Mouse (Mus musculus): ENCODE results near the gene Rif1. TPM values are rescaled to one million over a fixed set of nuclear protein-coding genes. Genes with fewer than 3 reads are reported as not detected.

Rif1 gene
- polyA plus RNA-seq (2012; rRNA removed) = 8.9 and 9.1 TPM in 2 replicates

DNA sequence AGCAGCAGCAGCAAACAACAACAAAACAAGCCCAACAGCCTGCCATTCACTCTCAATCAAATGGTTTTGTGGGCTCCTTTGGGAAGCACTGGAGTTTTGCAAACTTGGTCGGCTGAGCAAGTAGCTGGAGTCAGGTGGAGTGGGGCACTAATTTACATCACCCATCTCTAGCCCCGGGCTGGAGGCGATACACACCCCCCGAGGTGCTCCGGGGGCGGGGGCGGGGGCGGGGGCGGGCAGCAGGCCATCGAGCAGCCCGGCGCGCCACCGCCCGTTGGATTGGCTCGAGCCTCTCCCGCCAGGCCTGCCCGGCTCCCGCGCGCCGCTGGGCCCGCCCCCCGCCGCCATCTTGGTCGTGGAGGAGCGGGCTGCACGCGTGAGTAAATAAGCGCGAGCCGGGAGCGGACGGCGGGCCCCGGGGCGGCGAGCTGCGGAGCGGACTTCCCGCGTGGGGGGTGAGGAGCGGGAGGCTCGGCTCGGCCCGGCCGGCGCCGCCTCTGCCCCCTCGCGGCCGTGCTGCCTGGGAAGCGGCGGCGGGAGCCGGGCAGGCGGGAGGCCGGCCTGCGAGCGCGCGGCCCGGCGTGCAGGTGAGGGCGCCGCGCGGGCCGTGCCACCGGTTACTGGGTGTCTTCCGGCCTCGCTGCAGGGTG is at the start of gene Rif1:
Rif1 (plus strand) TSS at position 342 of the 650 bp plus-strand sequence.
- H3K4me1 ChIP-seq (ENCODE audit: control insufficient read depth, insufficient read depth, low read length) = no peaks in the 10 kb centered on the region
- peak within 1 kb of the TSS; percentile 87 for H3K4me3 ChIP-seq (ENCODE audit: insufficient read depth, low read length)
- TF ChIP-seq POLR2A (IDR thresholded peaks at IDR 0.05; ENCODE audit: extremely low read depth, insufficient read depth, low read length) = no peak
- TF ChIP-seq CTCF (IDR thresholded peaks at IDR 0.05; ENCODE audit: extremely low read depth, insufficient read depth, low read length) = no peak
- H3K27ac ChIP-seq (ENCODE audit: insufficient read depth, low read length) = no peak within 1 kb of the TSS

DNA sequence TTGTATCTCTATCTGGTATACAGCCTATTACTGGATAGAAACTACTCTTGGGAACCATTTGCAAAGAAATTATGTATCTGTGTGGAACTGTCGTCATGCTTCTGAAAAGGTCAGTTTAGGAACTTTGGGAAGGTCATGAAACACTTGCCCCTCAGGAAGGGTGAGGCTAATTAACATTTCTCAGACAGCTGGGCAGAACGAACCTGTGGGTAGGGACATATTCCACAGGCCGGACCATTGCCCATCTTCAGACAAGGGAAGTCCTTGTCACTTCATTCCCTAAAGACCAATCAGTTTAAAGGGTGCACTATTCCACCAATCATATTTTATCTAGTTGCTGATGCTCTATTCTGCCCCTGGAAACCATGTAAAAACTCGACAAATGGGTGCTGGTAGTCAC is 45.6 kb upstream of the Rif1 start:
- Histone ChIP-seq H3K4me3 (ENCODE audit: insufficient read depth, low read length) (no peak overlapping the region), H3K27ac (ENCODE audit: insufficient read depth, low read length) (no peak overlapping the region), H3K4me1 (ENCODE audit: control insufficient read depth, insufficient read depth, low read length) (no peaks in the 10 kb centered on the region)
- TF ChIP-seq CTCF (IDR thresholded peaks at IDR 0.05; ENCODE audit: extremely low read depth, insufficient read depth, low read length) (no peak), POLR2A (IDR thresholded peaks at IDR 0.05; ENCODE audit: extremely low read depth, insufficient read depth, low read length) (no peak)

DNA sequence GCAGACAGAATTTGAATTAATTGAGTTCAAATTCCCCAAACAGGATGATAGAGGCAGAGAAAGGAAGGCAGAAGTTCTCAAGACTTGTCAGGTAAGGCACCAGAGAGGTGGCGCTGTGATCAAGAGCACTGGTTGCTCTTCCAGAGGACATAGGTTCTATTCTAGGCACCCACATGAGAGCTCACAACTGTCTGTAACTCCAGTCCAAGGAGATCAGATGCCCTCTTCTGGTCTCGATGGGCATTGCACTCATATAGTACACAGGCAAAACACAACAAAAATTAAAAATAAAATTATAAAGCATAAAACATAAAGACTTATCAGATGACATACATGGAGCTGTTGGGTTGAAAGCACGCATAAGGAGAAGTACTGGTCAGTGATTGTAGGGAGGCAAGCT is 43.2 kb upstream of the Rif1 start:
- H3K4me1 ChIP-seq (ENCODE audit: control insufficient read depth, insufficient read depth, low read length) = no peaks in the 10 kb centered on the region
- no peak overlapping the region for H3K4me3 ChIP-seq (ENCODE audit: insufficient read depth, low read length)
- H3K27ac ChIP-seq (ENCODE audit: insufficient read depth, low read length) = no peak overlapping the region
- TF ChIP-seq CTCF (IDR thresholded peaks at IDR 0.05; ENCODE audit: extremely low read depth, insufficient read depth, low read length) (no peak), POLR2A (IDR thresholded peaks at IDR 0.05; ENCODE audit: extremely low read depth, insufficient read depth, low read length) (no peak)

DNA sequence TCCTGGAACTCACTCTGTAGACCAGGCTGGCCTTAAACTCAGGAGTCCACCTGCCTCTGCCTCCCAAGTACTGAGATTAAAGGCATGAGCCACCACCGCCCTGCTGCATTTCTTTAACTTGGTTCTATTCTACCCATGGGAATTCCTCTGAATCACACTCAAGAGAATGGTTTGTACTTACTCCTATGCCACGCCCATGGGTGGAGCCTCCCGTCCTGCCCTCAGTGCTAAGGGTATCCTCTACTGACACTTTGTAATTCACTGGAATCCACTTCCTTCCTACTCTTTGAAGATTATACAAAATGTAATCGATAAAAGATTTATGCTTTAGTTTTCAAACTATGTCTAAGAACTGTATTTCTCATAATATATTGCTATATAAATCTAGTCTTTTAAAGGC is 41.1 kb upstream of the Rif1 start:
- H3K4me3 ChIP-seq (ENCODE audit: insufficient read depth, low read length) = no peak overlapping the region
- H3K4me1 ChIP-seq (ENCODE audit: control insufficient read depth, insufficient read depth, low read length) = no peaks in the 10 kb centered on the region; the same call in 1 of the 2 replicates
- no peak for TF ChIP-seq CTCF (IDR thresholded peaks at IDR 0.05; ENCODE audit: extremely low read depth, insufficient read depth, low read length)
- H3K27ac ChIP-seq (ENCODE audit: insufficient read depth, low read length) = no peak overlapping the region

DNA sequence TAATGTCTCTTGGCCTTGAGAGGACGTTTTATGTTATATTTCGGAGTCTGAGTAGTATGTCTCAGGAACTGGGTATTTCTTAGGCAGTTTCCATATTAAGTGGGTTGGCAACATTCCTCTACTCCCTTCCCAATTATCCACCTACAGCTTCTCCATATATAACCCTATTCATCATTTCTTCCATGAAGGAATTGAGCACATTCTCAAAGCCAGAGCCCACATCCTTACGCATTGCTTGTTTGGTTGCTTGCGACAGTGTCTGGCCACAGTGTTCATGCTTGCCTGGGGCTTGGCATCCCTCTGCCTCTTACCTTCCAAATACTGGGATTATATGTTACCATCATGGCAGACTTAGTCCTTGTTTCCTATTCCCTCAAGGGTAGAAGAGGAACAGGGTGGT is 38.0 kb upstream of the Rif1 start:
- TF ChIP-seq POLR2A (IDR thresholded peaks at IDR 0.05; ENCODE audit: extremely low read depth, insufficient read depth, low read length) (no peak), CTCF (IDR thresholded peaks at IDR 0.05; ENCODE audit: extremely low read depth, insufficient read depth, low read length) (no peak)
- Histone ChIP-seq H3K27ac (ENCODE audit: insufficient read depth, low read length) (no peak overlapping the region), H3K4me1 (ENCODE audit: control insufficient read depth, insufficient read depth, low read length) (no peaks in the 10 kb centered on the region; the same call in 1 of the 2 replicates), H3K4me3 (ENCODE audit: insufficient read depth, low read length) (no peak overlapping the region)

DNA sequence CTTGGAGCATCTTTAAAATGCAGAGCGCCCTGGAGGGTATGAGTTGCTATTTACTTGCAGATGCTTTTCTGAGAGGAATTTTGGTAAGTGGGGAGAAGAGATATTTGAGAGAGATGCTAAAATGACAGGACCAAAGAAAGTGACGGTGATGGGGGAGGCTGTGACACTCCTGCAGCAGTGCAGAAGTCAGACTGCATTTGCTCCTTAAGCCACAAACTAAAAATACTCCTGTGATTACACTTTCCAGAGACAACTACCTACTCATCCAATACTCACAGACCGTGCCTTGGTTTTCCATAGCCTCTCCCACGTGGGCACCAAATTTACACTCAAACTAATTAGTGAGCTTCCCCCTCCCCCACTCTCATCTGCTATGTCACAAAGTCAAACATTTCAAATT is 37.5 kb upstream of the Rif1 start:
- Histone ChIP-seq H3K4me1 (ENCODE audit: control insufficient read depth, insufficient read depth, low read length) (no peaks in the 10 kb centered on the region; the same call in 1 of the 2 replicates), H3K4me3 (ENCODE audit: insufficient read depth, low read length) (no peak overlapping the region), H3K27ac (ENCODE audit: insufficient read depth, low read length) (no peak overlapping the region)
- no peak for TF ChIP-seq POLR2A (IDR thresholded peaks at IDR 0.05; ENCODE audit: extremely low read depth, insufficient read depth, low read length)
- TF ChIP-seq CTCF (IDR thresholded peaks at IDR 0.05; ENCODE audit: extremely low read depth, insufficient read depth, low read length) = no peak

DNA sequence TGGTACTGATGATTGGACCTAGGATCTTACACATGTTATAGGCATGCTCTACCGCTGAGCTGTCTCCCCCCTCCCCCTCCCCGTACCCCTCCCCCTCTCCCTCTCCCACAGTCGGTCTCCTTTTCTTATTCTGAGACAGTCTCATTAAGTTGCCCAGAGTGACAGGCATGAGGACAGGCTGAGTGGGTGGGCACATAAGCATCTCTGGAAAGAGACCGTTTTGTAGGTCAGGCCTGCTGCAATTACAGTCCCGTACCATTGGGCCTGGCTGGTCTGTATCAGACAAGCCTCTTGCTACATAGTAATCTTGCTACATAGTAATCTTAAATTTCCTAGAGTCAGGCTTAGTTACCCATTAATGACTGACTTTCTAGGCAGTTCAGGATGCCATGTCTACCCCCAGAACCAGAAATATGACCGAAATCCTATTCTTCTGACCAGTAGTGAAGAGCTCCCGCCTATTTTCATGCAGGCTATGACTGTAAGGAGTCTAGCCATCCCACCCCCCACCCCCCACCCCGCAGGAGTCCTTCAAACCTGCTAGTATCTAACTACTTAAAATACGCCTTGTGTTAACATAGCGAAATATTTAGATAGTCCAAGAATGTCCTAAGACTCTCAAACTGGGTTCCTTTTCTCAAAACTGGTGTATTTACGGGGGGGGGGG is 35.6 kb upstream of the Rif1 start:
- TF ChIP-seq CTCF (IDR thresholded peaks at IDR 0.05; ENCODE audit: extremely low read depth, insufficient read depth, low read length) (no peak), POLR2A (IDR thresholded peaks at IDR 0.05; ENCODE audit: extremely low read depth, insufficient read depth, low read length) (no peak)
- H3K4me1 ChIP-seq (ENCODE audit: control insufficient read depth, insufficient read depth, low read length) = no peaks in the 10 kb centered on the region; the same call in 1 of the 2 replicates
- no peak overlapping the region for H3K4me3 ChIP-seq (ENCODE audit: insufficient read depth, low read length)
- no peak overlapping the region for H3K27ac ChIP-seq (ENCODE audit: insufficient read depth, low read length)

DNA sequence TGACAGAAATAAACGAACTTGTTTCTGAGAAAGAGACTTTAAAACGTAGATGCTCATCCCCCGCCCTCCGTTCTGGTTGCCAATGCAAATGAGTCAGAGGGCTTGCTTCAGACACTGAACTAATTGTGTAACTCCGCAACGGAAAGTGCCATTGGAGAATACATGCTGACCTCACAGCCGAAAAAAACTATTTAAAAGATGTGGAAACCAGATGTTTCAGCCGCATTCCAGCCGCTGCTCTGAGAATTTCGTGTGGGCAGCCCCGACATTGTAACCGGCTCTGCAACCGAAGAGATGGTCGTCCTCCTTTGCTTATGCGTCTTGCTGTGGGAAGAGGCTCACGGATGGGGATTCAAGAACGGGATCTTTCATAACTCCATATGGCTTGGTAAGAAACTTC is 34.8 kb upstream of the Rif1 start, which contains the start of gene Tnfaip6:
Tnfaip6 (plus strand) TSS at position 128 of the 400 bp plus-strand sequence.
- Histone ChIP-seq H3K4me3 (ENCODE audit: insufficient read depth, low read length) (peak within 1 kb of the TSS; percentile 41), H3K4me1 (ENCODE audit: control insufficient read depth, insufficient read depth, low read length) (no peaks in the 10 kb centered on the region; the same call in 1 of the 2 replicates), H3K27ac (ENCODE audit: insufficient read depth, low read length) (no peak within 1 kb of the TSS)
- no peak for TF ChIP-seq POLR2A (IDR thresholded peaks at IDR 0.05; ENCODE audit: extremely low read depth, insufficient read depth, low read length)
- no peak for TF ChIP-seq CTCF (IDR thresholded peaks at IDR 0.05; ENCODE audit: extremely low read depth, insufficient read depth, low read length)

DNA sequence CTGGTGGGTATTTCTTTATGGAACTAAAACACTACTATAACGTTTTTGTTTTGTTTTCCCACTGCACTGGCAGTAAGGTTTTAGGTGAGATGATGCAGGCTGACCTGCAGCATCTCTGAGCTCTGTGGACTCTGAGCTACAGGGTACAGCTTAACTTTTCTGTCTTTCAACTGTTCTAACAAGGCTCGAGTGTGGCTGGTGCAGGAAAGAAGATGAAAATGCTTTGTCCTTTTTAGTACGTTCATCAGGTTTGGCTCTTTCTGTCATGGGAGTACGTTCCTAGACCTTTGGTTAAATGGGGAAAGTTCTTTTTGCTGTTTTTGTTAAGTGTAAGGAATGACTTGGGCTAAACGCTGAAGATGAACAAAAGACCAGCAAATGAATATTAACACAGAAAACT is 34.1 kb upstream of the Rif1 start:
- no peak overlapping the region for H3K27ac ChIP-seq (ENCODE audit: insufficient read depth, low read length)
- H3K4me1 ChIP-seq (ENCODE audit: control insufficient read depth, insufficient read depth, low read length) = no peaks in the 10 kb centered on the region; the same call in 1 of the 2 replicates
- peak overlapping the region; percentile 41 for H3K4me3 ChIP-seq (ENCODE audit: insufficient read depth, low read length)
- TF ChIP-seq POLR2A (IDR thresholded peaks at IDR 0.05; ENCODE audit: extremely low read depth, insufficient read depth, low read length) = no peak
- TF ChIP-seq CTCF (IDR thresholded peaks at IDR 0.05; ENCODE audit: extremely low read depth, insufficient read depth, low read length) = no peak

Measured in cortical plate, adult 2 months (tissue).